Mouse (Mus musculus): ENCODE results near the gene Fer.

Gene Fer

GRCm38 (mm10) chr17:64085493-64085892 lies 222.6 kb downstream of the Fer start:
- in situ Hi-C loops (cut with MboI, MseI), result no loop called here

DNA sequence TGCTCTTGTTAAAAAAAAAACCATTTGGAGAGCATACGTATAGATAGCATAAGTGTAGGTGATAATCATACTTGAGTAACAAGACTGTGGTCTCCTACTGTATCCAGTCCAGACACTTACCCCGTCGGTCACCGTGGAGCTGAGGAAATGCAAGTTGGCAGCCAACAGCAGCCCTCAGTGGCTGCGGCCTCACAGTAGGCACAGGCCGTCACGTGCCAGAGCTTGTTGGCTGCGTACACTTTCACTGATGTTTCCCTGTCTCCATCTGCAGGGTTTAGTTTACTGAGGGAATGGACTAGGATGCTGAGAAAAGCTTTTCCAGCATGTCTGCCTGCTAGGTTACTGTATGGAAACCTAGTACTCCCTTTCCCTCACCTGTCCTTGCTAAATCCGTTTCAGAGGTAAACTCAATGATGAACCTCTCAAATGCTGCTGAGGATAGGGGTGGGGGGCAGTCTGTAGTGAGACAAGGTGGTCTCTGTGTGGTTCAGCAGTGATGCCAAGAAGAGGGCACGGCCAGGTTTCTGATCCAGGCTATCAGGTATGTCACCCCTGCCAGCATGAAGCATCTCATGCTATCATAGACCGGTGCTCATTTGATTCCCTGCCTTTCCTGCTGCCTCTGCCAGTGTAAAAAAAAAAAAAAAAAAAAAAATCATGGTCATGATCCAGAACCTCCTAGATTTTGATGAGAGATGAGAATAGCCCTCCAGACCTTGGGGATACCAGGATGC lies 224.2 kb downstream of the Fer start:
- in situ Hi-C loops (cut with MboI, MseI), result no loop called here

GRCm38 (mm10) chr17:64087871-64088270 lies 225.0 kb downstream of the Fer start:
- in situ Hi-C loops (cut with MboI, MseI), result no loop called here

DNA sequence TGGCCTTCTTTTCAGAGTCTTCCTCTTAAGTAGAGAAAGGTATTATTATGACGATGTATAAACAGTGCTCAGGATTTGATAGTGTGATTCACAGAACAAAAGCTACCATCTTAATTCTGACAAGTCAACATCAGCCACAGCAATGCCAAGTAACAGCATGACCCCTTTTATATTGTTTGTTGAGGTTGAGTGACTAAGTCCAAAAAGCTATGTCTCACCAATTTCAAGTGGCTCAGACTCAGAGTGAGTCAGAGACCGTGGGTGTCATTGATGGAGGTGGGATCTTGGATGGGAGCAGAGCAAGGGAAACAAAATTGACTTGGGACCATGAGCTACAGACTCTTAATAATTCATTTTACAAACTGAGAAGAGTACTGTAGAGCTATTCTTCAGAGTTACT lies 230.9 kb downstream of the Fer start:
- in situ Hi-C loops (cut with MboI, MseI), result no loop called here

GRCm38 (mm10) chr17:64096811-64097210 lies 233.9 kb downstream of the Fer start:
- in situ Hi-C loops (cut with MboI, MseI), result no loop called here

- in situ Hi-C loops (cut with MboI, MseI), result no loop called here
Observed at GRCm38 (mm10) chr17:64097788-64098359, 235.0 kb downstream of the Fer start.

- in situ Hi-C loops (cut with MboI, MseI), result no loop called here
Observed at GRCm38 (mm10) chr17:64099395-64100171, 236.7 kb downstream of the Fer start.

GRCm38 (mm10) chr17:64100172-64100510 lies 237.3 kb downstream of the Fer start:
- in situ Hi-C loops (cut with MboI, MseI), result no loop called here

- in situ Hi-C loops (cut with MboI, MseI), result no loop called here
Observed at GRCm38 (mm10) chr17:64108773-64109172, 245.9 kb downstream of the Fer start.

DNA sequence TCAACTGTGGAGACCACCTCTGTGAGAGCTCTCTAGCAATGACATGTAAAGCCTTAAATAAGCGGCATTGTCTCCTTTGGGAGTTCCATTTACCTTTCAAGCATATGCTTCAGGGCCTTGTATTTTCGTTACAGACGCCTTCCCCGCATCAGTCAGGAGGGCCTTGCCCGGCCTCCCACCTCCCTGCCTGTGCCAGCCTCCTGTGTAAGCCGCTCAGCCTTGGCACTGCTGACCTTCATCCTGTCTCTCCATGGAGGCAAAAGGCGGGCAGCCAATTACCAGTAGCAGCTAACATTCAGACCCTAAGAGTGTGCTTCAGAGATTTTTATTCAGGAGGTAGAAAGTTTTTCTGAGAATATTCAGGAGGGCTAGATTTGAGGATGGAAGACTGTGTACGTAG lies 247.0 kb downstream of the Fer start:
- in situ Hi-C loops (cut with MboI, MseI), result no loop called here

DNA sequence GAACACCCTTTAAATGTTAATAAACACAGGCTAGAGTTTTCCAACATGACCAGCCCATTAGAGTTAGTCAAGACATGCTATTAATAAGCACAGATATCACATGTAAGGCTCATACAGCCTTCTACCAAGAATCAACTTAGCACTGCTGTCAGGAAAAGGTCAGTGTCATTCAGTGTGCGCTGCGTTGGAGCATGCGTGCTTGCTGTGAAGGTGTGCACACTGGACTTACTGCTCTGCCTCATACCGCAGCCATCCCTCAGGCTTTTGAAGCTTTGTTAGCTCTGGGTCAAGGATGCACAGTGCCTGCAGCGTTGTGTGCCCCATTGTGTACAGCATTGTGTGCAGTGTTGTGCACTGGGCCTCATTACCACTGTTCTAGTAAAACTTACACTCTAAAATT lies 250.8 kb downstream of the Fer start:
- in situ Hi-C loops (cut with MboI, MseI), result no loop called here

DNA sequence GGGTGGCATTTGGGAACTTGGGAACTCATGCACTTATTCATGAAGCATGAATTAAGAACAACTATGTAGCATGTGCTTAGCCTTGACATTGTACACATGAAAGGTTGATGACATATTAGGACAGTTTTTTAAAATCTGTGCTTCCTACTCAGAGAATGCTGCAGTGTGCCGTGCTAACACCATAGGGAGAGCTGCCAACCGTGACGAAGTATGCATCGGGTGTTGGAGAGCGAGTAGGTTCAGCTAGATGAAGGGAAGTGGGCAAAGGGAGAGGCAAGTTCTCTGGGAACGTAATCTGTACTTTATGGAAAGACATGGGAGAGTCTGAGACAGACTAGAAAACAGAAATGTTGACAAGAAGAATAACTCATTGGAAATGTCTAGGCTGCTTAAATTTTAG lies 253.9 kb downstream of the Fer start:
- in situ Hi-C loops (cut with MboI, MseI), result no loop called here

DNA sequence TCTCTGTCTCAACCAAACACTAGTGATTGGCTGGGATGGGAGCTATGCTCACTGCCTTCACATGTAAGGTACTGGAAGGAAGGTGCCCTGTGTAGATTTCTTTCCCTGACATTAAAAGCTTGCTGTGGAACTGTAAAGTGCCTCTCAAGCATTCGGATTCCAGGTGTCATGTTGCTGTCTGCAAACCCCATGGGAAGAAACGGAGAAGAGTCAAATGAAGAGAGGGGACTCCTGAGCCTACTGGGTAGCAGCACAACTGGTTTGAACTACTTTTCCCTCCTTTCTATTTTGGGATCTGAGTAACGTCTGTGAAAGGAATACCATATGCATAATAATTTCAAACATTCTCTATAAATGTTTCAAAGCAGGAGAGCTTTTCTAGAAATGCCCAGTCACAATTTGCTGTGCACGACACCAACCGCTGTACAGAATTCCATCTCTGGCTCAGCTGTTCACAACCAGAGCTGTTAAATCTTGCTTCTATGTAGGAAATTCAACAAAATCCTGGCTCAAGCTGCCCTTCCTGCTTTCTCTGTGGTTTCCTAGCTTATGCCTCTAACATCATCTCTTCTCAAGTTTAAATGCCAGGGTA lies 256.9 kb downstream of the Fer start:
- in situ Hi-C loops (cut with MboI, MseI), result no loop called here

GRCm38 (mm10) chr17:64122556-64122955 lies 259.7 kb downstream of the Fer start:
- in situ Hi-C loops (cut with MboI, MseI), result no loop called here

GRCm38 (mm10) chr17:64123732-64124131 lies 260.9 kb downstream of the Fer start:
- in situ Hi-C loops (cut with MboI, MseI), result no loop called here

GRCm38 (mm10) chr17:64126904-64127303 lies 264.0 kb downstream of the Fer start:
- in situ Hi-C loops (cut with MboI, MseI), result no loop called here

- in situ Hi-C loops (cut with MboI, MseI), result no loop called here
Observed at GRCm38 (mm10) chr17:64129750-64130149, 266.9 kb downstream of the Fer start.

DNA sequence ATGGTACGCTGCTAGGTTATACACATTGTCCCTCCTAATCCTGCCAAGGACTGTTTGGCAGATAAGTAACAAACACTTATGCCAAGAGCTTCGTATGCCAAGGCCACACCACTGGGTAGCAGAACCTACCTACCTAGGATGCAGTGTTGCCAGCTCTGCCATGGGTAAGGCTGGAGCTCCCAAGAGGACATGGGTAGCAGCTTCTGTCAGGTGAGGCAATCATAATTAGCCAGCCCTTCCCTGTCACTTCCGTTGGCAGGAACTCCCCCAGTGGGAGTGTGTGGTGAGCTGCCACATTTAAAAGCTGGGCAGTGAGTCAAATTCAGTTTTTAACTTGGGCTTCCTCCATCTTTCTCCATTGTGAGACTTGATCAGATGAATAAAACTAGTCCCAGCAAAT lies 267.5 kb downstream of the Fer start:
- in situ Hi-C loops (cut with MboI, MseI), result no loop called here

- in situ Hi-C loops (cut with MboI, MseI), result no loop called here
Observed at GRCm38 (mm10) chr17:64132183-64132582, 269.3 kb downstream of the Fer start.

DNA sequence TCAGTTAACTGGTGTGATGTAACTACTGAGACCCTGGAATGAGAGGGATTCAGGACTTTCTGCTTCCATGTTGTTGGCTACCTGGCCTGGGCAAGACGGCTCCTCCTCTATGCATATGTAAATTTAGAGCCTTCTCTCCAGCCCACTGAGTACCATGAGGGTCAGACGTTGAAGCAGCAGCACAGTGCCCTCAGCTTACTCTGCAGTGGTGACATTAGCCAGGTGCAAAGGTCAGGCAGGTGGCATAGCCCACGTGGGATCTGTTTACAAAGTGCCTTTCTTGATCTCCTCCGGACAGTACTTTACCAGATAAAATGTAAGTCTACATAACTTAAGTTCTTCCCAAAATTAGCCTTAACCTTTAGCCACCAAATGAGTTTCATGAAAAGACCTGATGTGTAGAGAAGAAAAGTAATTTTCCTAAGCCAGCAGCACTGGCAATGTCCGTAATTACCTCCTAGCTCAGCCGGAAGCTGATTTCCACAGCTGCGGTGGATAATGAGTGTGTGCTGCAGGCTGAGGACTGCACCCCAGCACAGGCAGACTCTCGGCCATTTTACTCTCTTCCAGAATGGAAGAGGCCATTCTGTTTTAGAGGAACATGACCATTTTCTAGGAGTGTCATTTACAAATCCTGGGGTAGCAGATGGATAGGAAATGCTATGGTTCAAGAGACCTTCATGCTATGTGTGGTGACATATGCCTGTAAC lies 273.2 kb downstream of the Fer start:
- in situ Hi-C loops (cut with MboI, MseI), result no loop called here

GRCm38 (mm10) chr17:64138036-64138717 lies 275.3 kb downstream of the Fer start:
- in situ Hi-C loops (cut with MboI, MseI), result no loop called here
